Mouse (Mus musculus): ENCODE measurements around the gene Rad54l. TPM values are rescaled to one million over a fixed set of nuclear protein-coding genes. Genes with fewer than 3 reads are reported as not detected.

Rad54l gene
- polyA plus RNA-seq, 1 experiment from 2014 or later, result 45.8 TPM

DNA sequence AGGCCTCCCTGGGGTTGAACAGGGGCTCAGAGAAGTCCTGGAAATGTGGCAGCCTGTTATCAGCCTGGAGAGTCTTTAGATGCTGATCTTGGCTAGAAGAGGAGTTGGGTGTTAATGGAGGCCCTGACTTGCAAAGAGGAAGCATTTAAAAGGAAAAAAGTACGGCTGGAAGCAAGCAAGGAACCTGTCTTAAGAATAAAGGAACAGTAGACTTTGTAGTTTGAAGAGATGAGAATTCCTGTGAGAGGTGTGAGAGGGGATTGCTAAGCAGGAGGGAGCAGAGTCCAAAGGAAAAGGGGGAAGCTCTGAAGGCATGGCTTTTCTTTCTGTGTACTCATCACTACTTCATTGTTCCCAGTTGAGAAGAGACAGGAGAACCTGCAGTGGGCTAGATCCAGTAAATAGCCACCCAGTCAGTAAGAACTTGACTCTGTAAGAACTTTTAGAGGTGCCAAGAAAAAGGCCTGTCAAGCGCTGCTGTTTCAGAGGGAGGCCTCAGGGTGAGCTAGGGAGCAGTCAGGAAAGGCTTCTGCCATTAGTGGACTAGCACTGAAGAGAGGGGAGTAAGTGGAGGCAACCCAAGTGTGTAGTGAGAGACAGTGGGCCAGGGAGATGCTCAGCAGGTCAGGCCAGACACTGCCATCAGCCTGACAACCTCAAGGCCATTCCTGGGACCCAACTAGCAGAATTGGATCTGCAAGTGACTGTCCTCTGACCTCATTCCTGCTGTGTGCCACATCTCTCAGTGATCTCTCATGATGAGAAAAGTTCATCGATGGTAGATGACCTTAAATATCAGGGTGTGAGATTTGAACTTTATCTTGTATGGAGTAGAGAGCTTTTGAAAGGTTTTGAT lies 46.0 kb downstream of the Rad54l start:
- Histone ChIP-seq H3K9ac (peak overlapping the region; percentile 92), H3K4me1 (peaks cover 35% of the 10 kb centered on the region), H3K27me3 (no peaks in the 10 kb centered on the region), H3K4me3 (peak overlapping the region; percentile 84), H3K9me3 (replicated peaks) (no peaks in the 10 kb centered on the region), H3K27ac (no peak overlapping the region), H3K36me3 (ENCODE audit: poor library complexity, severe bottlenecking) (peaks cover 26% of the 10 kb centered on the region), H3K4me2 (peak overlapping the region; percentile 92)
- no peak for ATAC-seq
- 65% methylated on average over 3 of the region's 3 CpGs for WGBS

DNA sequence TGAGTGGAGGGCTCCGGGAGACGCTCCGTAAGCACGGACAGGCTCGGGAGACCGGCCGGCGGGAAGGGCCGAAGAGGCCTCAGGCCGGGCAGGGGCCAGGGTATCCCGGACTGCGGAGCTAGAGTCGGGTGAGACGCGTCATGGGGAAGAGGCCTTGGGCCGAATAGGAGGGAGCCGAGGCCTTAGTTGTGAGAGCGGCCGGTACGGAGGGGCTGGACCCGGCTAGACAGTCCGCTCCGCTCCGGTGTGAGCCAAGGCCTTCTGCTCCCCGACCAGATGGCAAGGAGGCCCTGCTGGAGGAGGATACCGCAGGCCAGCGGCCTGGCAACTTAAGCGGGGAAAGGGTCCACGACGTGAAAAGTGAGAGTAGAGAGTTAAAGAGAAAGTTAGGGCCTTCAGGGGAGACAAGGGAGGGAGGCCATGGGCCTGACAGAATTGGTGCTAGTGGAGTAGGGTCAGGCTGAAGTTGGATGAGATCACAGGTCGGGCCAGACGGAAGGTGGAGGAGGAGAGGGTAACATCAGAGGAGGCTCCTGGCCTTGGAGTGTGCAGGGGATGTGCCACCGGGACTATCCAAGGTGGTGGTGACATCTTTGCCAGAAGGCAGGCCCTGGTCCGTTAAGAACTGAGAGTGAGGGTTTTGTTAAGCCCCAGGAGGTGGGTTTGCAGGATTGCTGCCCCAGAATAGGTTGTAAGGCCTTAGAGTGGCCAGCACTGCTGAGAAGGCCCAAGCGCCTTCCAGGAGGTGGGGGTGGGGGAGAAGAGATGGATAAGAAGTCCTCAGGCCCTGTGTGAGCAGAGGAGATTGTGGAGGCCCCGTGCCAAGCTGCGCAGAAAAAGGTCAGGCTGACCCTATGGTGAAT lies 46.9 kb downstream of the Rad54l start:
- H3K9ac ChIP-seq, result peak overlapping the region; percentile 92
- H3K9me3 ChIP-seq (replicated peaks), result no peaks in the 10 kb centered on the region
- H3K27me3 ChIP-seq, result no peaks in the 10 kb centered on the region
- H3K4me3 ChIP-seq, result peak overlapping the region; percentile 84
- H3K4me2 ChIP-seq, result peak overlapping the region; percentile 92
- peaks cover 35% of the 10 kb centered on the region for H3K4me1 ChIP-seq
- ATAC-seq, result peak; percentile 12; the same call in 1 of the 2 replicates
- peak overlapping the region; percentile 96 for H3K27ac ChIP-seq
- WGBS, result 2% methylated on average over 37 of the region's 37 CpGs
- H3K36me3 ChIP-seq (ENCODE audit: poor library complexity, severe bottlenecking), result peaks cover 23% of the 10 kb centered on the region

GRCm38 (mm10) chr4:116075631-116076368 lies 47.7 kb downstream of the Rad54l start:
- peak; percentile 71 for ATAC-seq
- H3K9me3 ChIP-seq (replicated peaks), result no peaks in the 10 kb centered on the region
- H3K36me3 ChIP-seq (ENCODE audit: poor library complexity, severe bottlenecking), result peaks cover 16% of the 10 kb centered on the region
- peak overlapping the region; percentile 84 for H3K4me3 ChIP-seq
- H3K4me1 ChIP-seq, result peaks cover 35% of the 10 kb centered on the region
- peak overlapping the region; percentile 96 for H3K27ac ChIP-seq
- WGBS, result under 1% methylated on average over 62 of the region's 77 CpGs
- H3K4me2 ChIP-seq, result peak overlapping the region; percentile 92
- peak overlapping the region; percentile 92 for H3K9ac ChIP-seq
- H3K27me3 ChIP-seq, result no peaks in the 10 kb centered on the region

- ATAC-seq, result peak; percentile 96
These were observed 48.4 kb downstream of the Rad54l start, which contains the start of the genes Uqcrh and Lrrc41 for GRCm38 (mm10) chr4:116074861-116075620. Gene Uqcrh (minus strand): TSS chr4:116075071. Gene Lrrc41 (plus strand): TSS chr4:116075269.

DNA sequence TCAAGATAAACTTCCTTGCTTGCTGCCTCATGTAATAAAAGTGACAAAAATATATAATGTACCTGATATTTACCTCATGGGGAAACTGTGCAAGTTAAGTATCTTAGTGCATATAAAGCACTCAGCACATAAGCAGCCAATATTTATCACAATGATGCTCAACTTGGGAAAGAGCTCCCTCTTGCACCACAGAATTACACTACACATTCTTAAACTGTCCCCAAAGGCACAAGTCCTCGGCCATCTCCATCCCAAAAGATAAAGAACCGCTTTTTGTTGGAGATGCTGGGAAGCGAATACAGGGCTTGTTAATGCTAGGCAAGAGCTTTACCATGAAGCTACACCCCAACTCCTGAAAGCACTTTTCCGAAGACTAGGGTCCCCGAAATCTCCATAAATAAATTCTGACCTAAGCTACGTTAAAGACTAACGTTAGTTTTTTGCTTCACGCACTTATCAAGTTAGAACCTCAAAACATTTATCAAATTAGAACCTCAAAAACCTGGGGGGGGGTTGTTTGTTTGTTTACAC lies 49.3 kb downstream of the Rad54l start:
- Histone ChIP-seq H3K4me3 (peak overlapping the region; percentile 84), H3K27ac (no peak overlapping the region), H3K9ac (peak overlapping the region; percentile 92), H3K9me3 (replicated peaks) (no peaks in the 10 kb centered on the region), H3K4me1 (peaks cover 35% of the 10 kb centered on the region), H3K36me3 (ENCODE audit: poor library complexity, severe bottlenecking) (peaks cover 14% of the 10 kb centered on the region), H3K27me3 (no peaks in the 10 kb centered on the region), H3K4me2 (peak overlapping the region; percentile 92)
- no peak for ATAC-seq
- 2% methylated on average over 8 of the region's 8 CpGs for WGBS

More at GRCm38 (mm10) chr4:116074861-116075620, 48.4 kb downstream of the Rad54l start, which contains the start of the genes Uqcrh and Lrrc41:
- Histone ChIP-seq H3K4me1 (peaks cover 35% of the 10 kb centered on the region), H3K9ac (peak within 1 kb of the TSS; percentile 92), H3K4me2 (peak within 1 kb of the TSS; percentile 92), H3K27me3 (no peaks in the 10 kb centered on the region), H3K4me3 (peak within 1 kb of the TSS; percentile 84), H3K36me3 (ENCODE audit: poor library complexity, severe bottlenecking) (peaks cover 13% of the 10 kb centered on the region), H3K9me3 (replicated peaks) (no peaks in the 10 kb centered on the region), H3K27ac (peak within 1 kb of the TSS; percentile 96)
- under 1% methylated on average over 55 of the region's 55 CpGs for WGBS

- peaks cover 23% of the 10 kb centered on the region for H3K36me3 ChIP-seq (ENCODE audit: poor library complexity, severe bottlenecking)
- H3K9me3 ChIP-seq (replicated peaks), result no peaks in the 10 kb centered on the region
- H3K4me2 ChIP-seq, result peak overlapping the region; percentile 34
- no peak for ATAC-seq
- H3K9ac ChIP-seq, result no peak overlapping the region; the same call in 1 of the 2 replicates
- WGBS, result 53% methylated on average over 4 of the region's 4 CpGs
- no peak overlapping the region for H3K27ac ChIP-seq
- H3K4me3 ChIP-seq, result peak overlapping the region; percentile 12; the same call in 1 of the 2 replicates
- H3K4me1 ChIP-seq, result peaks cover 35% of the 10 kb centered on the region
- H3K27me3 ChIP-seq, result no peaks in the 10 kb centered on the region
These were observed 50.3 kb downstream of the Rad54l start for GRCm38 (mm10) chr4:116073146-116073545.

DNA sequence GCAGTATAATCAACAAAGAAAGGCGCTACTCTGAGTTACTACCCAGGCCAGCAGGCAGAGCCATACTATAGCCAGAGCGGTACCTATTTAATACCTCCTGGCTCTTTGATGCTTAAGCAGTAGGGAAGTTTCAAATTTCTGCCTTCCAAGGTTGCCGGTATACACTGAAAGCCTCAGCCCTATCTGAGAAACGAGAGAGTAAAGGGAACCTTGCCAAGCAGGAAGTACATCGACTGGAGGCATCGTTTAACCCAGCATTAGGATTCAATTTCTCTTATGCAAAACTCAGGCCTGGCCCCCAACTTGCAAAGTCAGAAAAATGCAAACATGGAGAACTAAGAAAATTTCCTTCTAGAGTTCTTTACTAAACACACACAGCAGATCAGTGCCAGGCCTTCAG lies 53.4 kb downstream of the Rad54l start:
- no peak overlapping the region for H3K27ac ChIP-seq
- H3K27me3 ChIP-seq, result no peaks in the 10 kb centered on the region
- no peak overlapping the region for H3K4me3 ChIP-seq
- H3K9ac ChIP-seq, result no peak overlapping the region
- peaks cover 18% of the 10 kb centered on the region for H3K4me1 ChIP-seq
- H3K4me2 ChIP-seq, result no peak overlapping the region
- ATAC-seq, result no peak
- no peaks in the 10 kb centered on the region for H3K9me3 ChIP-seq (replicated peaks)
- peaks cover 53% of the 10 kb centered on the region for H3K36me3 ChIP-seq (ENCODE audit: poor library complexity, severe bottlenecking)
- 88% methylated on average over 6 of the region's 6 CpGs for WGBS

- ATAC-seq, result no peak
- H3K27ac ChIP-seq, result no peak overlapping the region
- WGBS, result 58% methylated on average over 1 of the region's 1 CpGs
- H3K27me3 ChIP-seq, result no peaks in the 10 kb centered on the region
- H3K36me3 ChIP-seq (ENCODE audit: poor library complexity, severe bottlenecking), result peaks cover 37% of the 10 kb centered on the region
- no peaks in the 10 kb centered on the region for H3K9me3 ChIP-seq (replicated peaks)
- no peaks in the 10 kb centered on the region for H3K4me1 ChIP-seq
- no peak overlapping the region for H3K9ac ChIP-seq
- H3K4me2 ChIP-seq, result no peak overlapping the region
- no peak overlapping the region for H3K4me3 ChIP-seq
These were observed 59.6 kb downstream of the Rad54l start for GRCm38 (mm10) chr4:116063855-116064254.

GRCm38 (mm10) chr4:116059012-116059726 lies 64.3 kb downstream of the Rad54l start:
- H3K9ac ChIP-seq, result no peak overlapping the region
- H3K27ac ChIP-seq, result no peak overlapping the region
- 82% methylated on average over 5 of the region's 5 CpGs for WGBS
- no peaks in the 10 kb centered on the region for H3K27me3 ChIP-seq
- ATAC-seq, result no peak
- no peak overlapping the region for H3K4me3 ChIP-seq
- no peaks in the 10 kb centered on the region for H3K36me3 ChIP-seq (ENCODE audit: poor library complexity, severe bottlenecking)
- peaks cover 3% of the 10 kb centered on the region for H3K4me1 ChIP-seq
- no peak overlapping the region for H3K4me2 ChIP-seq
- no peaks in the 10 kb centered on the region for H3K9me3 ChIP-seq (replicated peaks)

GRCm38 (mm10) chr4:116057559-116057958 lies 65.9 kb downstream of the Rad54l start:
- H3K4me2 ChIP-seq, result no peak overlapping the region
- H3K36me3 ChIP-seq (ENCODE audit: poor library complexity, severe bottlenecking), result no peaks in the 10 kb centered on the region
- no peak overlapping the region for H3K4me3 ChIP-seq
- WGBS, result 6% methylated on average over 1 of the region's 1 CpGs
- H3K27ac ChIP-seq, result no peak overlapping the region
- H3K27me3 ChIP-seq, result no peaks in the 10 kb centered on the region
- no peak for ATAC-seq
- peaks cover 13% of the 10 kb centered on the region for H3K4me1 ChIP-seq
- no peaks in the 10 kb centered on the region for H3K9me3 ChIP-seq (replicated peaks)
- no peak overlapping the region for H3K9ac ChIP-seq
